Comparison of ENCODE assay signal across 20 mouse cellular contexts in genomic region chr10:69562931-69563330, GRCm38 (mm10).
DNase-seq lines count a peak whose midpoint lies in the region; ATAC-seq lines count a peak whose summit lies in the region.
"Had no signal": no experiment of that assay in that cellular context is flagged by ENCODE, and none has a peak within 500 bp of the region (broad histone marks: within the 10 kb centered on the region; RNA-seq: fewer than 3 reads in every experiment).

No protein-coding gene starts in this region.

- no peak overlapping the region for H3K4me2 ChIP-seq in heart, embryonic 11.5 days
- no peak overlapping the region for H3K4me2 ChIP-seq in hindbrain, embryonic 14.5 days (replicated peaks)
- H3K4me2 ChIP-seq in midbrain, embryonic 11.5 days = no peak overlapping the region
- H3K4me2 ChIP-seq: embryonic facial prominence, embryonic 15.5 days had no signal

- H3K9me3 ChIP-seq in heart, embryonic 11.5 days (replicated peaks; ENCODE audit: control insufficient read depth, low read length) = no peaks in the 10 kb centered on the region
- peaks cover 6% of the 10 kb centered on the region; the same call in 1 of the 2 replicates for H3K9me3 ChIP-seq in hindbrain, embryonic 14.5 days (ENCODE audit: control insufficient read depth, low read length)
- H3K9me3 ChIP-seq in hindbrain, embryonic 10.5 days = no peaks in the 10 kb centered on the region
- no peaks in the 10 kb centered on the region for H3K9me3 ChIP-seq in midbrain, embryonic 11.5 days (ENCODE audit: control insufficient read depth, low read length)
- H3K9me3 ChIP-seq in midbrain, embryonic 10.5 days (replicated peaks) = no peaks in the 10 kb centered on the region
- H3K9me3 ChIP-seq: embryonic facial prominence, embryonic 15.5 days; forebrain, embryonic 10.5 days had no signal

- no peak overlapping the region for H3K4me3 ChIP-seq in heart, embryonic 11.5 days (ENCODE audit: low read depth, low read length)
- H3K4me3 ChIP-seq in hindbrain, embryonic 14.5 days (replicated peaks; ENCODE audit: low read length) = no peak overlapping the region
- no peak overlapping the region for H3K4me3 ChIP-seq in hindbrain, embryonic 10.5 days
- no peak overlapping the region for H3K4me3 ChIP-seq in midbrain, embryonic 11.5 days (ENCODE audit: low read depth, low read length)
- no peak overlapping the region for H3K4me3 ChIP-seq in midbrain, embryonic 10.5 days
- H3K4me3 ChIP-seq: embryonic facial prominence, embryonic 15.5 days; erythroblast, embryonic 14.5 days; forebrain, embryonic 10.5 days; gastrocnemius, adult 2 months had no signal

- peak; percentile 17 for DNase-seq in heart, adult 11 months
- no peak for DNase-seq in hindbrain, embryonic 14.5 days (ENCODE audit: low spot score)
- no peak for DNase-seq in hindbrain, embryonic 10.5 days (ENCODE audit: low spot score)
- DNase-seq in midbrain, embryonic 11.5 days (ENCODE audit: low spot score, missing footprints) = no peak
- no peak for DNase-seq in midbrain, embryonic 10.5 days (ENCODE audit: low spot score)
- DNase-seq: adrenal gland, adult 2 months; adrenal gland, postnatal 25 days; cerebellum, adult 18-20 months; cerebellum, adult 9-11 months; cerebellum, postnatal 36 days; gastrocnemius, adult 2 months; gastrocnemius, postnatal 25 days; heart, postnatal 4 days; kidney, adult 8-10 months had no signal

- WGBS in heart, embryonic 11.5 days (ENCODE audit: insufficient replicate concordance) = 90% methylated on average over 3 of the region's 4 CpGs
- WGBS in hindbrain, embryonic 14.5 days = 91% methylated on average over 4 of the region's 4 CpGs
- 74% methylated on average over 4 of the region's 4 CpGs for WGBS in hindbrain, embryonic 10.5 days
- WGBS in midbrain, embryonic 11.5 days = 83% methylated on average over 4 of the region's 4 CpGs
- WGBS in midbrain, embryonic 10.5 days = 64% methylated on average over 4 of the region's 4 CpGs

- no peak overlapping the region for H3K27ac ChIP-seq in heart, embryonic 11.5 days (ENCODE audit: low read depth, low read length)
- H3K27ac ChIP-seq in hindbrain, embryonic 14.5 days = no peak overlapping the region
- no peak overlapping the region for H3K27ac ChIP-seq in hindbrain, embryonic 10.5 days
- no peak overlapping the region for H3K27ac ChIP-seq in midbrain, embryonic 11.5 days (ENCODE audit: low read depth, low read length)
- no peak overlapping the region for H3K27ac ChIP-seq in midbrain, embryonic 10.5 days (replicated peaks)
- H3K27ac ChIP-seq: embryonic facial prominence, embryonic 15.5 days; forebrain, embryonic 10.5 days had no signal

- ATAC-seq in heart, embryonic 11.5 days (replicated peaks; ENCODE audit: insufficient number of reproducible peaks, low FRiP score, low TSS enrichment) = no peak
- peak; percentile 53; the same call in 1 of the 2 replicates for ATAC-seq in hindbrain, embryonic 14.5 days (ENCODE audit: low FRiP score)
- peak; percentile 44; the same call in 1 of the 2 replicates for ATAC-seq in midbrain, embryonic 11.5 days (ENCODE audit: low FRiP score)
- ATAC-seq: inflammation-experienced regulatory T-cells, adult 6 months; intestine, postnatal 0 days had no signal

- no peaks in the 10 kb centered on the region for H3K4me1 ChIP-seq in heart, embryonic 11.5 days (ENCODE audit: control insufficient read depth, insufficient read depth, low read length)
- H3K4me1 ChIP-seq in hindbrain, embryonic 14.5 days (replicated peaks; ENCODE audit: control insufficient read depth, insufficient read depth, low read length) = no peaks in the 10 kb centered on the region
- H3K4me1 ChIP-seq in hindbrain, embryonic 10.5 days (replicated peaks) = peaks cover 11% of the 10 kb centered on the region
- H3K4me1 ChIP-seq in midbrain, embryonic 11.5 days (ENCODE audit: control insufficient read depth, insufficient read depth, low read length) = no peaks in the 10 kb centered on the region
- H3K4me1 ChIP-seq in midbrain, embryonic 10.5 days = peaks cover 12% of the 10 kb centered on the region
- H3K4me1 ChIP-seq: embryonic facial prominence, embryonic 15.5 days had no signal

- H3K27me3 ChIP-seq in heart, embryonic 11.5 days (ENCODE audit: control insufficient read depth, insufficient read depth, low read length) = no peaks in the 10 kb centered on the region
- no peaks in the 10 kb centered on the region for H3K27me3 ChIP-seq in hindbrain, embryonic 14.5 days (ENCODE audit: control insufficient read depth, insufficient read depth, low read length)
- no peaks in the 10 kb centered on the region for H3K27me3 ChIP-seq in hindbrain, embryonic 10.5 days (ENCODE audit: insufficient read depth, poor library complexity, severe bottlenecking)
- no peaks in the 10 kb centered on the region for H3K27me3 ChIP-seq in midbrain, embryonic 11.5 days (ENCODE audit: control insufficient read depth, insufficient read depth, low read length)
- H3K27me3 ChIP-seq in midbrain, embryonic 10.5 days (ENCODE audit: low read depth, poor library complexity, severe bottlenecking) = no peaks in the 10 kb centered on the region
- H3K27me3 ChIP-seq: embryonic facial prominence, embryonic 15.5 days had no signal

- no peak overlapping the region for H3K9ac ChIP-seq in heart, embryonic 11.5 days (ENCODE audit: low read depth, low read length)
- no peak overlapping the region for H3K9ac ChIP-seq in hindbrain, embryonic 14.5 days
- H3K9ac ChIP-seq in midbrain, embryonic 11.5 days (ENCODE audit: low read length) = no peak overlapping the region
- H3K9ac ChIP-seq: embryonic facial prominence, embryonic 15.5 days had no signal

- no peaks in the 10 kb centered on the region for H3K36me3 ChIP-seq in heart, embryonic 11.5 days (ENCODE audit: control insufficient read depth, insufficient read depth, low read length)
- no peaks in the 10 kb centered on the region for H3K36me3 ChIP-seq in hindbrain, embryonic 14.5 days (replicated peaks; ENCODE audit: control insufficient read depth, insufficient read depth)
- H3K36me3 ChIP-seq in hindbrain, embryonic 10.5 days = no peaks in the 10 kb centered on the region
- H3K36me3 ChIP-seq in midbrain, embryonic 11.5 days (ENCODE audit: control insufficient read depth, insufficient read depth, low read length) = no peaks in the 10 kb centered on the region
- H3K36me3 ChIP-seq in midbrain, embryonic 10.5 days = no peaks in the 10 kb centered on the region
- H3K36me3 ChIP-seq: embryonic facial prominence, embryonic 15.5 days; forebrain, embryonic 10.5 days had no signal
